Mouse (Mus musculus): ENCODE results near the gene Hivep2. TPM values are rescaled to one million over a fixed set of nuclear protein-coding genes. Genes with fewer than 3 reads are reported as not detected.
A peak's percentile ranks its signal among the peaks of the same experiment; 100 is the strongest.

Hivep2 gene
- total RNA-seq, 1 experiment from 2014 or later = 19.2 TPM

DNA sequence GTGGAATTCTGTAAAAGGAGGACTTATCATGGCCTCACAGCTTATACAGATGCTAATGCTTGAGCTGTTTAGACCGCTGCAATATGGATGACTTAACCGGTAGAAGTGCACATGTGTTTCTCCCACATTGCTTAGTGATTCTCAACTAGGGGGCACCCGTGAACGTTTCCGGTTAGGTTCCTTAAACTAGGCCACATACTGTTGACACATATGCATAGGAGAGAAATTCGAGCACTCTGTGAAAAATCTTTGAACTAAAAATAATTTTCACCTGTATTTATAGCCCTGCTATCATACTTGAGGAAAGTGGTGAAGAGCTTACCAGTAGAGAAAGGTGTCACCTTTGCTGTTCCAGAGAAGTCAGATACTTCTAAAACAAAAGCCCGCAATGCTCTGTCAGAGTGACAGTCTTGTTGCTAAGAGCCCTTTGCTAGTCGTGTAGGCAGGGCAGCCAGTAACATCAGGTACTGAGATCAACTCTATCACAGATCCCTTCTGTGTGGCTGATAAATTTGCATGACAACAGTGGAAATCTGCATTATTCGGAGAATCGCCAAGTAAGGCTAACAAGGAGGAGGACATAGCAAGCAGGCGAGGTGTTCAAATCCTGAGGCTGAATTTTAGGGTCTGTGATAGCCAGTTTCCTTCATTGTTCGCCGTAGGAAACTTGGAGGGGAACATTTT is 50.6 kb downstream of the Hivep2 start:
- ATAC-seq (replicated peaks; ENCODE audit: insufficient number of reproducible peaks, low FRiP score, low TSS enrichment, poor library complexity, severe bottlenecking) = no peak

DNA sequence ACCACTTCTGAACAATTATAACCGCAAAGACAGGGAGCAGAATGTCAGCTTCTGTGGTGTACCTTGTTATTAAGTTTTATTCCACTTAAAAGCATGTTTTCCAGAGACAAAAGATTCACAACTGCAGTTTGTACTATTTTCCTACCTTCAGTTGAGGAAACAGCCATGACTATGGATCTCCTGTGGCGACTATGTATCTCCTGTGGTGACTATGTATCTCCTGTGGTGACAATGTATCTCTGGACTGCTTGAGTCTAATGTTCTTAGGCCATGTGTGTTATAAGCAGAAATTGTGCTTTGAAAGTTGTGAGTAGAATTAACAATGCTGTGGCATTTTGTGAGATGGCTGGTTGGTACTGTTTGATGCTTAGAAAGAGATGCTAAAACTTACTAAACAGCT is 51.5 kb downstream of the Hivep2 start:
- ATAC-seq (replicated peaks; ENCODE audit: insufficient number of reproducible peaks, low FRiP score, low TSS enrichment, poor library complexity, severe bottlenecking) = no peak

- ATAC-seq (replicated peaks; ENCODE audit: insufficient number of reproducible peaks, low FRiP score, low TSS enrichment, poor library complexity, severe bottlenecking) = 0 out of 2 replicates have a peak, but pooled peaks have one; percentile 5
These were observed 52.0 kb downstream of the Hivep2 start for GRCm38 (mm10) chr10:14017822-14018364.

DNA sequence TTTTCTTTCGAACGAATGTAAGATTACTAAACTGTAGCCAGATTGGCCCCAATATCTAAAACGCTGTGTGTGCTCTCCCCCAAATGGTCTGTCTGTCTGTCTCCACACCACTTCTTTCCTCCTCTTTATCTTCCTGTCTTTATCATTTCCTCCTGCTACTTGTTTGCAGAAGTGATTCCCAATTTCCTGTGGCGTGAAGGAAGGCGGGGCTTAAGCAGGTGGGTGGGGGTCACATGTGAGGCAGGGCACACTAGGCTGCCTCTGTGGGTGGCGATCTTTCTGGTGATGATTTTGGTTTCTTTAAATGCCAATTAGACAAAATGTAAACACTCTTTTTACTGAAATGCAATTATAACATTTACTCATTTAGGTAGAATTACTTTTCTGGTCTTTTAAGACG is 52.8 kb downstream of the Hivep2 start:
- ATAC-seq (replicated peaks; ENCODE audit: insufficient number of reproducible peaks, low FRiP score, low TSS enrichment, poor library complexity, severe bottlenecking) = no peak

- no peak for ATAC-seq (replicated peaks; ENCODE audit: insufficient number of reproducible peaks, low FRiP score, low TSS enrichment, poor library complexity, severe bottlenecking)
These were observed 53.3 kb downstream of the Hivep2 start for GRCm38 (mm10) chr10:14019198-14019597.

DNA sequence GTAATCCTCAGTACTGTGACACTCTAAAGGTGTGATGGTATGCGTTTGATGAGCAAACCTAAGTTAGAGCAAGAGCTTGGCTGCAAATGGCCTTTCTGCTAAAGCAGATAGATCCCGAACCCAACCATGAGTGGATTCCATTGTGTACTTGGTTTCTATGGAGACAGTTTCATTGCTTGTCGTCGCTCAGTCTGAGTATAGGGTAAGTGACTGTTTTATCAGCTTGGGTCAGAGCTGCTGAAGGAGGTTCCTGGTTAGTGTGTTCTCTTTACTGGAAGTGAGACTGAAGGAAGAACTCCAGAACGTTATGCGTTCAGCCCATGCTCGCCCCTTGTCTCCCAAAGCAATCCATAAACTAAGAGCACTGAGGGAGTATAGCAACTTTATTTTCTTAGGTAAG is 54.4 kb downstream of the Hivep2 start:
- no peak for ATAC-seq (replicated peaks; ENCODE audit: insufficient number of reproducible peaks, low FRiP score, low TSS enrichment, poor library complexity, severe bottlenecking)

- no peak for ATAC-seq (replicated peaks; ENCODE audit: insufficient number of reproducible peaks, low FRiP score, low TSS enrichment, poor library complexity, severe bottlenecking)
These were observed 59.1 kb downstream of the Hivep2 start for GRCm38 (mm10) chr10:14024971-14025370.

DNA sequence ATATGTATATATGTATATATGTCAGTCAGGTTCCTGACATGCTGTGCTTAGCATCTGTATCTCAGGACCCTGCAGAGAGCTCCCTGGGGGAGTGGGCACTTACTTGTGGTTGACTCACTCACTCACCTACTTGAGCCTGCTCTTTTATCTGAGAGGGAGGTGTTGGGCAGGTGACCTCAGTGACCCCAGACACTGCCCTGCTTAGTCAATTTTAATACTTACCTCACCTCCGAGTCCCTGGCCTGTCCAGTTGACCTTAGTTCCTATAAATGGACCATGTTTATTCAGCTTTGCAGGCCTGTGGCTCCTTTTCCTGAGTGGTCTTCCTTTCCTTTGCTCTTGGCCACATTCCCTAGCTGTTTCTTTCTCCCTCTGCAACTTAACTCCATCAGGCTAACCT is 61.9 kb downstream of the Hivep2 start:
- ATAC-seq (replicated peaks; ENCODE audit: insufficient number of reproducible peaks, low FRiP score, low TSS enrichment, poor library complexity, severe bottlenecking) = no peak

DNA sequence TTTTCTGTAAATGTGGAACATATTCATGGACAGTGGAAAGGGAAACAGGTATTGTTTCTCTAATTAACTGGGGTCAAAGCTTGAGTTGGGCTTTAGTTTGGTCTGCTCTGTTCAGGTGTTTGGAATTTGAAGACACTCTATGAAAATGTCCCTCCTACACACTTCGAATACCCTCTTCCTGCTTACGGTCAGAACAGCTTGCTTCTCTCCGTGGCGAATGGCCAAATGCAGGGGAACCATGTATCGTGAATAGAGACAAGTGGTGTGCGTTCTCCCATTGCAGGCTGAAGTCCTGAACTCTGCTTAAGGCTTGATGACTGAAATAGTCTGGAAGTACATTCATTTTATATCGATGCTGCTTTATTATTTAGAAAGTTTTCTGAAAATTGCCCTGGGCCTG is 63.1 kb downstream of the Hivep2 start:
- no peak for ATAC-seq (replicated peaks; ENCODE audit: insufficient number of reproducible peaks, low FRiP score, low TSS enrichment, poor library complexity, severe bottlenecking)

- no peak for ATAC-seq (replicated peaks; ENCODE audit: insufficient number of reproducible peaks, low FRiP score, low TSS enrichment, poor library complexity, severe bottlenecking)
These were observed 64.7 kb downstream of the Hivep2 start for GRCm38 (mm10) chr10:14030458-14031035.

- ATAC-seq (replicated peaks; ENCODE audit: insufficient number of reproducible peaks, low FRiP score, low TSS enrichment, poor library complexity, severe bottlenecking) = no peak
These were observed 66.7 kb downstream of the Hivep2 start for GRCm38 (mm10) chr10:14032532-14032931.

DNA sequence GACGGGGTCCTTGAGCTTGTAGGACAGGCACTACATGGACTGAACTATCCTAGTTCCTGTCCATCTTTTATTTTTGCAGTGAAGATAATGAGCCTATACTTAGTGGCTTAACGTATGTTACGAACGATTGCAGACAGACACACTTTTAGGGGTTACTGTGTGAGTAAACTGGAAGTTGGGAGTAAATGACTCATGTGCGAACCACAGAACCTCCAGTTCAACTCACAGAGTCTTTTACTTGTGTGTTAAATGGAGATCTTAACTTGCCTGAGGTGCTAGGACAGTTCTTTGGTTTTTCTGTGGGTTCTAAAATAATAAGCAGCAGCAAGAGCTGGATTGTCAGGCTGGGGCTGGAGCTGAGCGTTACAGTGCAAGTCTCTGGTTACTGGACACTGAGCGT is 68.2 kb downstream of the Hivep2 start:
- no peak for ATAC-seq (replicated peaks; ENCODE audit: insufficient number of reproducible peaks, low FRiP score, low TSS enrichment, poor library complexity, severe bottlenecking)

DNA sequence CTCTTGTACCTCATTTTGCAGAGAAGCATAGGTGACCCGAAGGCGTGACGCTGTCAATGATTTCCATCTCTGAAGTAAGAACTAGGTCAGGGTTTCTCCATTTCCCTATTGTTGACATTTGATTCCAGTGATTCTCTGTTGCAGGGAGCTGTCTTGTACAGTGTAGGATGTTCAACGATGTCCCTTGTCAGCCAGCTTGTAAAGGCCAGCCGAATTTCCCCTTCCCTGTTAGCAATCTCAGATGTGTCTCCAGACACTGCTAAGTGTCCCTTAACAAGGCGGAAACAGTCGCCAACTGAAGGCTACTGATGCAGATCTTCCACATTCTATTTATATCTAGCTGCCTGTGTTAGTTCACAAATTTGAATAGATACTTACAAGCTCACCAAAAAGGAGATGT is 68.9 kb downstream of the Hivep2 start:
- ATAC-seq (replicated peaks; ENCODE audit: insufficient number of reproducible peaks, low FRiP score, low TSS enrichment, poor library complexity, severe bottlenecking) = peak; percentile 55; the same call in 1 of the 2 replicates

DNA sequence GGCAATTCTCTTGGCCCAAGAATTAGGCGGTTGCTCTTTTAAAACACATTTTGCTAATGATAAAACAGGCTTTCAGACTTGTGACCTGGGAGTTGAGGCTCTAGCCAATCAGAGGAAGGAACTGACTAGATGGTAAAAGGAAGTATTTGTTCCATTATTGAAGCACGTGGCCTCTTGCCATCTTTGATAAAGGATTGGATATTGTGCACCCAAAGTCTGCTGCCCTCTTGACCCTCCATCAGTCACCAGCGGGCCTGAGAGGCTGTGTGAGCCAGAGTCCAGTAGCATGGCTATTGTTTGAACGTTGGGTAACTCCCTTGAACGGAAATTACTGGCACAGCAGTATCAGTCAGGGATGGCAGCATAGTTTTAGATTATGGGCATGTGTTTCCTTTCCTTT is 69.7 kb downstream of the Hivep2 start:
- ATAC-seq (replicated peaks; ENCODE audit: insufficient number of reproducible peaks, low FRiP score, low TSS enrichment, poor library complexity, severe bottlenecking) = no peak

GRCm38 (mm10) chr10:14036472-14036871 is 70.6 kb downstream of the Hivep2 start:
- no peak for ATAC-seq (replicated peaks; ENCODE audit: insufficient number of reproducible peaks, low FRiP score, low TSS enrichment, poor library complexity, severe bottlenecking)

DNA sequence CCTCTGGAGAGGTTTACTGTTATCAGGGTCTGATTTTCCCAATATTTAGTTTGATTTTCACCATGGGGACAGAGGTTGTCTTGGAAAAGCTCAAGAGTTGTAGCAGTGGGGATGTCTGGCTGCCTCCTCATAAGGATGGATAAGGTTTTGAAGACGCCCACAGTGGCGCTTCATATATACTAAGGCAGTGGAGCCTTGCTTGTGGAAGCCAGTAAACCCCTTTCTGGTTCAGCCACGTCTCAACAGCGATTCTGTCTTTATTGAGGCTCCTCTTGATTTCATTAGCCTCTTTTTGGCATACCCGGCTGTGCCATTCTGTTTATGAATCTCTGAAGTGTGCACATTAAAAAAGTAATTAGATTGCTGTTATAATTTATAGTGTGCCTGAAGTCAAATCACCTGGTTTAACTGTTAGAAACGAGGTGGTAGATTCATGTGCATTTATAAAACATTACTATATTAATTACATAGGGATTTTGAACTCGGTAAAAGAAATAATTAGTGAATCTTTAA is 72.2 kb downstream of the Hivep2 start:
- ATAC-seq (replicated peaks; ENCODE audit: insufficient number of reproducible peaks, low FRiP score, low TSS enrichment, poor library complexity, severe bottlenecking) = no peak

- ATAC-seq (replicated peaks; ENCODE audit: insufficient number of reproducible peaks, low FRiP score, low TSS enrichment, poor library complexity, severe bottlenecking) = no peak
These were observed 75.0 kb downstream of the Hivep2 start for GRCm38 (mm10) chr10:14040716-14041470.

DNA sequence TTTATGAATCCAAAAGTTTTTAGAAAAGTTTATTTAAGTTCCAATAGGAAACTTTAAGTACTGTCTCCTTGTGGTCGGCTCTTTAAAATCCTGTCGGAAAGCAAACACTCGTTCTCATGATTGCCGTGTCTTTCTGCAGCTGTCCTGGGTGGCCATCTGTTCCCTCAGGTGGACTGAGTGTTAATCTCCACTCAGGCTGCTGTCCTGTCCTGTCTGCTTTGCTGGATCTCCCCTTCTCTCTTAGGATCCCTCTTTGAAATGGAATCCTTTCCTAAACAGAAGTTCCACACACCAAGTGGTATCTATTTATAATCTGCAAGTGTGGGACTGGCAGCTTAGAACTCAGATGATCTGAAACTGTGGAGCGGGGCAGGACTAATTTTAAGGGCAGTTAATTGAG is 75.7 kb downstream of the Hivep2 start:
- no peak for ATAC-seq (replicated peaks; ENCODE audit: insufficient number of reproducible peaks, low FRiP score, low TSS enrichment, poor library complexity, severe bottlenecking)

- ATAC-seq (replicated peaks; ENCODE audit: insufficient number of reproducible peaks, low FRiP score, low TSS enrichment, poor library complexity, severe bottlenecking) = peak; percentile 66
These were observed 76.9 kb downstream of the Hivep2 start for GRCm38 (mm10) chr10:14042539-14043348.

Data from monocyte, adult 5-6 weeks (primary cell).